Mouse (Mus musculus) T-helper 17 cell (primary cell): Measurements from ENCODE around the gene Gigyf1.

Experiments
- in situ Hi-C, 2 experiments: fragments of 300-600 bp; cut with MboI, MseI; formaldehyde crosslinking; loops; 1 replicate in 1 of 2; 2 replicates in 1 of 2; pipeline ENCODE4 v1.15.1; 2025; ENCODE audit warnings: high pct_unique_total_duplicates in 2 of 2

Gene Gigyf1

GRCm38 (mm10) chr5:137569665-137570064 is 51.3 kb downstream of the Gigyf1 start, which contains the start of gene Tfr2:
Gene Tfr2, plus strand, starts transcription at chr5:137569840.
- in situ Hi-C loops, result no loop called here

DNA sequence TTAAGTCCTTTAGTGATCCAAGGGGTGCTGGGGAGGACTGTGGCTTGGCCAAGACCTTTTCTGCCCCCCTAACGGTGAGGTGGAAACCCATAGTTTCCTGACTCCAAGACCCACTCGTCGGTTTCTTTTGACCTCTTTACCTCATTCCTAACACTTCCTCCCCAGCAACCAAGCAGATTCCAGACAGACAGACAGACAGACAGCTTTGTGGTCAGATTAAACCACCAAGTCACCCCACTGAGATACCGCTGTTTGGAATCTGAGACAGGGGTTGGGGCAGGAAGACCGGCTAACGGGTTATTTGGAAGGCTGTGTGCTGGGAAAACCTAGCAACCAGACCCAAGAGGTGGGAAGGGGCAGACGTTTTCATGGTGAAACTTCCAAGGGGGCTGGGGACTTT is 51.8 kb downstream of the Gigyf1 start:
- in situ Hi-C loops, result no loop called here

- in situ Hi-C loops, result no loop called here
Observed at GRCm38 (mm10) chr5:137570691-137571586, 52.6 kb downstream of the Gigyf1 start.

DNA sequence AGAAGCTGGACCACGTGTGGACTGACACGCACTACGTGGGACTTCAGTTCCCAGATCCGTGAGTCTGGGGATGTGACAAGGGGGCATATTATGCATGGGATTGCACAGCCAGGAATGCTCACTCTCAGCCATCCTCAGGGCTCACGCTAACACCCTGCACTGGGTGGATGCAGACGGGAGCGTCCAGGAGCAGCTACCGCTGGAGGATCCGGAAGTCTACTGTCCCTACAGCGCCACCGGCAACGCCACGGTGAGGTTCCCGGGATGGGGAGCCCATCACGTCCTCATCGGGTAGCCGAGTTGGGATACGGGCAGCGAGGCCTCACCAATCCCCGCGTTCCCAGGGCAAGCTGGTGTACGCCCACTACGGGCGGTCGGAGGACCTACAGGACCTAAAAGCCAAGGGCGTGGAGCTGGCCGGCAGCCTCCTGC is 56.1 kb downstream of the Gigyf1 start:
- in situ Hi-C loops, result no loop called here
